Mouse (Mus musculus): ENCODE measurements around the gene Med27.

GRCm38 (mm10) chr2:29324456-29324855, 22.2 kb upstream of the Med27 start:
- no peak for TF ChIP-seq POLR2A (IDR thresholded peaks at IDR 0.05; ENCODE audit: low read depth, low read length)
- TF ChIP-seq CTCF (IDR thresholded peaks at IDR 0.05; ENCODE audit: borderline replicate concordance, insufficient read depth, low read length) = no peak

Data from embryonic fibroblast, embryonic 13.5 days (primary cell).